Mouse (Mus musculus) v-Abl transformed pro-B cells (cell line): ENCODE results near the gene Dgkb.

Experiments used
- in situ Hi-C, 2 experiments: fragments of 400-800 bp; cut with MboI; formaldehyde crosslinking; loops; one replicate each; pipeline ENCODE4 v1.15.1; 2025; ENCODE audit not compliant: unreplicated experiment in 2 of 2

Gene Dgkb

GRCm38 (mm10) chr12:37988066-37988591 is 170.6 kb downstream of the Dgkb start:
- in situ Hi-C loops = no loop called here

DNA sequence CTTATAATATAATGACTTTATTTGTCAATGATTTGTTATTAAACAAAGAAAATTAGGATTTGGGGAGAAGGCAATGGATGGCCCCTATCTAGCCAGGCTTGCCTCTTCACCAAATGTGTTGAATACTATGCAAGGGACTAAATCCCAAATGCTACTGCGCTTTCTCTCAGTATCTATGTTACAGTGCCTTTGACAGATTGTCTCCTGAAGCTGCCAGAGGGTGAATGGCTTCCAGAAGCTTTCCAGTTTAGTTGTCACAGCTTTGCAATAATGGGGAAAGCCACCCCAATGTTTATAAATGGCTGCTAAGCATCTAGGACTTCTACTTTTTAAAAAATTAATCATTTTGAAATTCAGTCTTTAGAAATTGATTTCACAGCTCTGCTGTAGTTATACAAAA is 175.7 kb downstream of the Dgkb start:
- in situ Hi-C loops = no loop called here

DNA sequence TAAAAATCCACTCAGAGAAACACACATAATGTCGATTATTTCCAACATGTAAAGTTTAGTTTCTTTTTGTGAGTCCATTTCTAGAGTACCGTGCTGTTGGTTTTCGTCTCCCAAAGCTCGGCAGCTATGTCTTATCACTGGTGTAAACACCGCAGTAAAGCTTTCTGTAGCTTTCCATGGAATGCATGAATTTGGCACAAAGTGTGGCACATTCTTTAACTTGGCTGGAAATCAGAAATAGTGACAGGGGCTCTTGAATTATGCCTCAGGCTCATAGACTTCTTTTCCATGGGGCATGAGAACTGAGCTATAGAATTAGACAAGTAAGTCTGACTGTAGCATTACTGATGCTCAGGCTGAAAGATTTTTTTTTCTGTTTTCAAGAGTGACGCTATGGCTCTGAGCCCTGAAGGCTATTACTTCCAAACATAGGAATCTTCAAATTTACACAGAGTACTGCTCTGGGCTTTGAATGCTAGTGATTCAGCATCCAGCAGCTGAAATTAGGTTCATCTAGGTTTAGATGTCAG is 179.0 kb downstream of the Dgkb start:
- in situ Hi-C loops = no loop called here

DNA sequence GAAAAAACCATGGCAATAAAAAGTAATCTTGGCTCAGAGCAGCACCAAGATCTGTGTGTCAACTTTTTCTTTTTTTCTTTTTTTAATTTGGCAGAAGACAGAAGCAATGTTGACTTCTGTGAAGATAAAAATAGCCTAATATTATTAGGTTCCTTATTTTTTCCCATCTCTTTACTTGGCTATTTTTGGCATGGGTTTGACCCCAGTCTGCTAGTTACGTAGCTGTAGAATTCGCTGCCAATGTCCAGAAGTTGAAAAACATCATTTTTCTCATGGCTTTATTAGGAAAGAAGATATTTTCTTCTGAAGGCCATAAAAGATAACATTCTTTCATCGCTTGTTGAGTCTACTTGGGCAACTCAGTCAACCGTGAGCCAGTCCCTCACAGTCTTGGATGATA is 200.1 kb downstream of the Dgkb start:
- in situ Hi-C loops = no loop called here

- in situ Hi-C loops = no loop called here
Measured at GRCm38 (mm10) chr12:38047256-38047655, 229.7 kb downstream of the Dgkb start.

- in situ Hi-C loops = no loop called here
Measured at GRCm38 (mm10) chr12:38088224-38088623, 270.7 kb downstream of the Dgkb start.

DNA sequence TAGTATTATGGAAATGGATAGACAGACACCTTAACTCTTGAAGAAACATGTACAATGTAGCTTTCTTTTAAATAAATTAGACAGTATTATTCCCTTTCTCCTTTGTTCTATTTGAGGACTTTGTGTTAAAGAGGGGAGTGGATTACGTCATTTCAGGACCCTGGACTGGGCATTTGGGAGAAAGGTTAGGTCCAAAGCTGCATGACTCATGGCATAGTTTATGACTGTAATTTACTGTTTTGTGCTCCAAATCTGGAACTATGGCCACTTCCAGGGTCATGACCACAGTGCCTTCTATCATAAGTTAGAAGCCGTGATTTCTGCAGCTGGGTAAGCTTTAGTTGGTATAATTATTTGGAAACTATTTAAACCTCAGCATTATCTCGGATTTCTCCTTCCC is 294.4 kb downstream of the Dgkb start:
- in situ Hi-C loops = loop anchor here in 1 of 2 experiments (10.0 to 25.0 kb wide), 2 partner anchors 1397 to 1900 kb away; no protein-coding TSS in a partner anchor

GRCm38 (mm10) chr12:38114990-38115615 is 297.6 kb downstream of the Dgkb start:
- in situ Hi-C loops = loop anchor here (5.0 to 25.0 kb wide), 3 partner anchors 1400 to 1903 kb away; no protein-coding TSS in a partner anchor

DNA sequence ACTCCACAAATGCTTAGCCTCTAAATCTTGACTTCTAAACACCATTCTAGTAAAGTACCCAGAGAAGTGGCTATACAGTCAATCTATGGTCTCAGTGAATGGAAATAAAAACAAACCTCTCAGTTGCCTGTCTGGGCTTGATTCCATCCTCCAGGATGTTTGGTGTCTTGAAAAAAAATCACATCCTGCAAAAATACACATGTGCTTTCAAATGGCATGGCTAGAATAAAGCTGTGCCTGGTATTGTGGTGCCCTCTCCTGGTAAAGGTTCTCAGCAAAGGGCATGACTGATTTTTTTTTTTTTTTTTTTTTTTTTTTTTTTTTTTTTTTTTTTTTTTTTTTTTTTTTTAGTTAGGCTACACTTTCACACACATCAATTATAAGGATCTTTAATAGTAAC is 306.0 kb downstream of the Dgkb start:
- in situ Hi-C loops = loop anchor here (5.0 to 25.0 kb wide), 3 partner anchors 351 to 1911 kb away; no protein-coding TSS in a partner anchor

DNA sequence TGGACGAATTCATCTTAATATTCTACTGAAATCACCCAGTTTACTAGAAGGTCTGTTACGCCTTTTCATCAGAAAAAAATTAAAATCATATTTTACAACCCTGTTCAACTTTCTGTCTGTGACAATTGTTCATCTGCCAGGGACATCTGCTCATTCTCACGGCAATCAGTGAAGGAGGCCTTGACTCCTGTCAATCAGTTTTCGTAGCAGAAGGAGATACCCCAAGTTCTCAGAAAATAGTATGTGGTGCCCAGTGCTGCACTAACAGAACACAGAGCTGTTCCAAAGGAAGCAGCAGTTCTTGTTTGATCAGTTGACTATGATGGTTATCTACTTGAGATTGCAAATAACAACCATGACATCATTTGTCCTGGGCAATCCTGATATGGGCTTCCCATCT is 307.8 kb downstream of the Dgkb start:
- in situ Hi-C loops = loop anchor here (5.0 to 25.0 kb wide), 4 partner anchors 1367 to 1947 kb away; no protein-coding TSS in a partner anchor

- in situ Hi-C loops = loop anchor here in 1 of 2 experiments (5.0 to 25.0 kb wide), 2 partner anchors 1367 to 1932 kb away; no protein-coding TSS in a partner anchor
Measured at GRCm38 (mm10) chr12:38130209-38130915, 312.8 kb downstream of the Dgkb start.

GRCm38 (mm10) chr12:38136379-38136778 is 318.9 kb downstream of the Dgkb start:
- in situ Hi-C loops = loop anchor here in 1 of 2 experiments (25.0 kb wide), 1 partner anchor 1926 kb away; no protein-coding TSS in a partner anchor

GRCm38 (mm10) chr12:38140039-38140438 is 322.5 kb downstream of the Dgkb start:
- in situ Hi-C loops = loop anchor here in 1 of 2 experiments (25.0 kb wide), 1 partner anchor 1922 kb away; no protein-coding TSS in a partner anchor

- in situ Hi-C loops = no loop called here
Measured at GRCm38 (mm10) chr12:38232665-38233064, 415.1 kb downstream of the Dgkb start.

DNA sequence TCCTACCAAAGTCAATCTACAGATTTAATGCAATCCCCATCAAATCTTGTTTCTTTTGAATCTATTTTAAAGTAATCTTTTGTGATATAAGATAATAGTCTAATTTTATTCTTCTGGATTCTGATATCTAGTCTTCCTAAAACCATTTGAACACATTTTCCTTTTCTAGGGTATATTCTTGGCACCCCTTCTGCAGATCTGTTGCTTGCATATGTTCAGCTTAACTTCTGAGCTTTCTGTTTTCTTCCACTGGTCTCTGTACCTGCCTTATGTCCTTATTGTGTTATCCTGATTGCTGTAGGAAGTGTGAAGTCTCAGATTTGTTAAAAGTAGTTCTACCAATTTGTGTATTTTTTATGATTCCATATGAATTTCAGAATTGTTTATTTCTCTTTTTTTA is 451.3 kb downstream of the Dgkb start:
- in situ Hi-C loops = no loop called here

DNA sequence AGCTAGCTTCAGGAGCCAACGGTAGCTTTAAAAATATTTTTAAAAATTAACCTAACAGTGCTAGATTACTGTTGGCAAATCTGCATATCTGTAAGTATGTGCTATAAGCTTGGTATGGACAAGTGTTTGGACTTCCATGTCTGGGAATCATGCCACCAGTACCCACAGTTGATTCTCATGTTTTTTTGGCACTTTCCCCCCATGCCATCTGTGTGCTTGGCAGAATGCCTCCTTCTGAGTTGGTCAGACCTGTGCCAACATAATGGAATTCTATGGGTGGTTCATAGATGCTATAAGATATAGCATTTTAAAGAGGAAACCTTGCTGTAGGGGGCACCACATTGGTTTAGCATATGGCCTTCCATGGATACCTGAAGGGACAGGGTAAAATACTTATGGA is 484.0 kb downstream of the Dgkb start:
- in situ Hi-C loops = no loop called here

- in situ Hi-C loops = no loop called here
Measured at GRCm38 (mm10) chr12:38303841-38304240, 486.3 kb downstream of the Dgkb start.

- in situ Hi-C loops = no loop called here
Measured at GRCm38 (mm10) chr12:38304245-38304644, 486.7 kb downstream of the Dgkb start.

- in situ Hi-C loops = no loop called here
Measured at GRCm38 (mm10) chr12:38309885-38310284, 492.4 kb downstream of the Dgkb start.

- in situ Hi-C loops = loop anchor here in 1 of 2 experiments (25.0 kb wide), 1 partner anchor 1835 kb away; no protein-coding TSS in a partner anchor
Measured at GRCm38 (mm10) chr12:38327729-38328271, 510.3 kb downstream of the Dgkb start.

- in situ Hi-C loops = loop anchor here in 1 of 2 experiments (25.0 kb wide), 1 partner anchor 1834 kb away; no protein-coding TSS in a partner anchor
Measured at GRCm38 (mm10) chr12:38328779-38329178, 511.3 kb downstream of the Dgkb start.
